Mouse (Mus musculus): ENCODE results near the gene Thsd4. TPM values are rescaled to one million over a fixed set of nuclear protein-coding genes. Genes with fewer than 3 reads are reported as not detected.

Thsd4 gene
- polyA plus RNA-seq, 1 experiment from 2014 or later: 38.7 TPM

- Histone ChIP-seq H3K36me3 (ENCODE audit: control insufficient read depth, insufficient read depth, low read length) (no peaks in the 10 kb centered on the region), H3K4me1 (ENCODE audit: control insufficient read depth, insufficient read depth, low read length) (peaks cover 12% of the 10 kb centered on the region), H3K4me3 (ENCODE audit: low read length) (no peak overlapping the region), H3K9ac (ENCODE audit: low read depth, low read length) (no peak overlapping the region), H3K9me3 (ENCODE audit: control insufficient read depth, low read length) (no peaks in the 10 kb centered on the region), H3K27me3 (ENCODE audit: control insufficient read depth, insufficient read depth, low read length) (no peaks in the 10 kb centered on the region), H3K4me2 (replicated peaks; ENCODE audit: low read depth, low read length) (no peak overlapping the region), H3K27ac (ENCODE audit: low read depth, low read length) (no peak overlapping the region)
- peak; percentile 60; the same call in 1 of the 2 replicates for ATAC-seq (ENCODE audit: low FRiP score, low TSS enrichment)
- 27% methylated on average over 4 of the region's 4 CpGs for WGBS
Observed at GRCm38 (mm10) chr9:60414076-60414755, 107.6 kb downstream of the Thsd4 start.

GRCm38 (mm10) chr9:60410872-60411635, 110.8 kb downstream of the Thsd4 start:
- H3K27me3 ChIP-seq (ENCODE audit: control insufficient read depth, insufficient read depth, low read length): no peaks in the 10 kb centered on the region
- ATAC-seq (ENCODE audit: low FRiP score, low TSS enrichment): no peak
- 68% methylated on average over 17 of the region's 17 CpGs for WGBS
- H3K9me3 ChIP-seq (ENCODE audit: control insufficient read depth, low read length): no peaks in the 10 kb centered on the region
- H3K36me3 ChIP-seq (ENCODE audit: control insufficient read depth, insufficient read depth, low read length): no peaks in the 10 kb centered on the region
- no peak overlapping the region for H3K4me3 ChIP-seq (ENCODE audit: low read length)
- no peak overlapping the region for H3K9ac ChIP-seq (ENCODE audit: low read depth, low read length)
- no peak overlapping the region for H3K4me2 ChIP-seq (replicated peaks; ENCODE audit: low read depth, low read length)
- peaks cover 24% of the 10 kb centered on the region for H3K4me1 ChIP-seq (ENCODE audit: control insufficient read depth, insufficient read depth, low read length)
- no peak overlapping the region for H3K27ac ChIP-seq (ENCODE audit: low read depth, low read length)

- Histone ChIP-seq H3K36me3 (ENCODE audit: control insufficient read depth, insufficient read depth, low read length) (no peaks in the 10 kb centered on the region), H3K27ac (ENCODE audit: low read depth, low read length) (no peak overlapping the region), H3K4me2 (replicated peaks; ENCODE audit: low read depth, low read length) (no peak overlapping the region), H3K9me3 (ENCODE audit: control insufficient read depth, low read length) (no peaks in the 10 kb centered on the region), H3K4me1 (ENCODE audit: control insufficient read depth, insufficient read depth, low read length) (peaks cover 23% of the 10 kb centered on the region), H3K27me3 (ENCODE audit: control insufficient read depth, insufficient read depth, low read length) (no peaks in the 10 kb centered on the region), H3K4me3 (ENCODE audit: low read length) (no peak overlapping the region), H3K9ac (ENCODE audit: low read depth, low read length) (no peak overlapping the region)
- ATAC-seq (ENCODE audit: low FRiP score, low TSS enrichment): no peak
- 32% methylated on average over 1 of the region's 1 CpGs for WGBS
Observed at GRCm38 (mm10) chr9:60407374-60407773, 114.5 kb downstream of the Thsd4 start.

- Histone ChIP-seq H3K9ac (ENCODE audit: low read depth, low read length) (no peak overlapping the region), H3K36me3 (ENCODE audit: control insufficient read depth, insufficient read depth, low read length) (no peaks in the 10 kb centered on the region), H3K4me2 (replicated peaks; ENCODE audit: low read depth, low read length) (no peak overlapping the region), H3K9me3 (ENCODE audit: control insufficient read depth, low read length) (no peaks in the 10 kb centered on the region), H3K4me1 (ENCODE audit: control insufficient read depth, insufficient read depth, low read length) (peaks cover 21% of the 10 kb centered on the region), H3K27ac (ENCODE audit: low read depth, low read length) (no peak overlapping the region), H3K27me3 (ENCODE audit: control insufficient read depth, insufficient read depth, low read length) (no peaks in the 10 kb centered on the region), H3K4me3 (ENCODE audit: low read length) (no peak overlapping the region)
- WGBS: 12% methylated on average over 7 of the region's 7 CpGs
- ATAC-seq (ENCODE audit: low FRiP score, low TSS enrichment): 0 out of 2 replicates have a peak, but pooled peaks have one; percentile 28
Observed at GRCm38 (mm10) chr9:60405777-60406176, 116.1 kb downstream of the Thsd4 start.

GRCm38 (mm10) chr9:60402681-60403080, 119.2 kb downstream of the Thsd4 start:
- no peak overlapping the region for H3K4me3 ChIP-seq (ENCODE audit: low read length)

GRCm38 (mm10) chr9:60400001-60400400, 121.8 kb downstream of the Thsd4 start:
- H3K4me3 ChIP-seq (ENCODE audit: low read length): no peak overlapping the region
- H3K9me3 ChIP-seq (ENCODE audit: control insufficient read depth, low read length): no peaks in the 10 kb centered on the region
- H3K27ac ChIP-seq (ENCODE audit: low read depth, low read length): no peak overlapping the region
- H3K9ac ChIP-seq (ENCODE audit: low read depth, low read length): no peak overlapping the region
- no peak overlapping the region for H3K4me2 ChIP-seq (replicated peaks; ENCODE audit: low read depth, low read length)
- no peaks in the 10 kb centered on the region for H3K36me3 ChIP-seq (ENCODE audit: control insufficient read depth, insufficient read depth, low read length)
- no peaks in the 10 kb centered on the region for H3K27me3 ChIP-seq (ENCODE audit: control insufficient read depth, insufficient read depth, low read length)
- no peak for ATAC-seq (ENCODE audit: low FRiP score, low TSS enrichment)
- H3K4me1 ChIP-seq (ENCODE audit: control insufficient read depth, insufficient read depth, low read length): peaks cover 14% of the 10 kb centered on the region; the same call in 1 of the 2 replicates
- 94% methylated on average over 8 of the region's 8 CpGs for WGBS

More at GRCm38 (mm10) chr9:60402681-60403080, 119.2 kb downstream of the Thsd4 start:
- WGBS: 97% methylated on average over 6 of the region's 6 CpGs
- Histone ChIP-seq H3K4me1 (ENCODE audit: control insufficient read depth, insufficient read depth, low read length) (peaks cover 27% of the 10 kb centered on the region), H3K9ac (ENCODE audit: low read depth, low read length) (no peak overlapping the region), H3K36me3 (ENCODE audit: control insufficient read depth, insufficient read depth, low read length) (no peaks in the 10 kb centered on the region), H3K27ac (ENCODE audit: low read depth, low read length) (no peak overlapping the region), H3K9me3 (ENCODE audit: control insufficient read depth, low read length) (no peaks in the 10 kb centered on the region), H3K4me2 (replicated peaks; ENCODE audit: low read depth, low read length) (no peak overlapping the region), H3K27me3 (ENCODE audit: control insufficient read depth, insufficient read depth, low read length) (no peaks in the 10 kb centered on the region)
- no peak for ATAC-seq (ENCODE audit: low FRiP score, low TSS enrichment)

- no peaks in the 10 kb centered on the region for H3K27me3 ChIP-seq (ENCODE audit: control insufficient read depth, insufficient read depth, low read length)
- H3K9ac ChIP-seq (ENCODE audit: low read depth, low read length): no peak overlapping the region
- no peak overlapping the region for H3K4me3 ChIP-seq (ENCODE audit: low read length)
- no peak overlapping the region for H3K27ac ChIP-seq (ENCODE audit: low read depth, low read length)
- peaks cover 3% of the 10 kb centered on the region; the same call in 1 of the 2 replicates for H3K36me3 ChIP-seq (ENCODE audit: control insufficient read depth, insufficient read depth, low read length)
- no peak overlapping the region for H3K4me2 ChIP-seq (replicated peaks; ENCODE audit: low read depth, low read length)
- ATAC-seq (ENCODE audit: low FRiP score, low TSS enrichment): peak; percentile 85
- no peaks in the 10 kb centered on the region for H3K9me3 ChIP-seq (ENCODE audit: control insufficient read depth, low read length)
- 13% methylated on average over 2 of the region's 2 CpGs for WGBS
- peaks cover 14% of the 10 kb centered on the region; the same call in 1 of the 2 replicates for H3K4me1 ChIP-seq (ENCODE audit: control insufficient read depth, insufficient read depth, low read length)
Observed at GRCm38 (mm10) chr9:60398073-60398472, 123.8 kb downstream of the Thsd4 start.

- peaks cover 14% of the 10 kb centered on the region; the same call in 1 of the 2 replicates for H3K4me1 ChIP-seq (ENCODE audit: control insufficient read depth, insufficient read depth, low read length)
- no peak overlapping the region for H3K27ac ChIP-seq (ENCODE audit: low read depth, low read length)
- no peak overlapping the region for H3K9ac ChIP-seq (ENCODE audit: low read depth, low read length)
- no peak for ATAC-seq (ENCODE audit: low FRiP score, low TSS enrichment)
- WGBS: 64% methylated on average over 3 of the region's 3 CpGs
- no peaks in the 10 kb centered on the region for H3K27me3 ChIP-seq (ENCODE audit: control insufficient read depth, insufficient read depth, low read length)
- no peak overlapping the region for H3K4me2 ChIP-seq (replicated peaks; ENCODE audit: low read depth, low read length)
- no peaks in the 10 kb centered on the region for H3K9me3 ChIP-seq (ENCODE audit: control insufficient read depth, low read length)
- H3K4me3 ChIP-seq (ENCODE audit: low read length): no peak overlapping the region
- H3K36me3 ChIP-seq (ENCODE audit: control insufficient read depth, insufficient read depth, low read length): peaks cover 5% of the 10 kb centered on the region
Observed at GRCm38 (mm10) chr9:60396096-60396495, 125.8 kb downstream of the Thsd4 start.

GRCm38 (mm10) chr9:60392916-60393315, 128.9 kb downstream of the Thsd4 start:
- ATAC-seq (ENCODE audit: low FRiP score, low TSS enrichment): no peak
- no peaks in the 10 kb centered on the region for H3K27me3 ChIP-seq (ENCODE audit: control insufficient read depth, insufficient read depth, low read length)
- WGBS: 88% methylated on average over 4 of the region's 4 CpGs

More at GRCm38 (mm10) chr9:60392916-60393315, 128.9 kb downstream of the Thsd4 start:
- H3K27ac ChIP-seq (ENCODE audit: low read depth, low read length): no peak overlapping the region
- H3K9ac ChIP-seq (ENCODE audit: low read depth, low read length): no peak overlapping the region
- H3K4me1 ChIP-seq (ENCODE audit: control insufficient read depth, insufficient read depth, low read length): 0 out of 2 replicates have a peak, but pooled peaks cover 10% of the 10 kb centered on the region
- no peak overlapping the region for H3K4me2 ChIP-seq (replicated peaks; ENCODE audit: low read depth, low read length)
- H3K9me3 ChIP-seq (ENCODE audit: control insufficient read depth, low read length): no peaks in the 10 kb centered on the region
- H3K36me3 ChIP-seq (ENCODE audit: control insufficient read depth, insufficient read depth, low read length): peaks cover 5% of the 10 kb centered on the region
- no peak overlapping the region for H3K4me3 ChIP-seq (ENCODE audit: low read length)

Measured in kidney, embryonic 14.5 days (tissue).